Mouse (Mus musculus) embryo, embryonic 9.5 days (tissue): Measurements from ENCODE around the gene Sertad3.

Experiments
- DNase-seq: peaks from one replicate; pipeline ENCODE4 v3.0.0-alpha.2; 2017; ENCODE audit errors: extremely low spot score

Sertad3 gene

DNA sequence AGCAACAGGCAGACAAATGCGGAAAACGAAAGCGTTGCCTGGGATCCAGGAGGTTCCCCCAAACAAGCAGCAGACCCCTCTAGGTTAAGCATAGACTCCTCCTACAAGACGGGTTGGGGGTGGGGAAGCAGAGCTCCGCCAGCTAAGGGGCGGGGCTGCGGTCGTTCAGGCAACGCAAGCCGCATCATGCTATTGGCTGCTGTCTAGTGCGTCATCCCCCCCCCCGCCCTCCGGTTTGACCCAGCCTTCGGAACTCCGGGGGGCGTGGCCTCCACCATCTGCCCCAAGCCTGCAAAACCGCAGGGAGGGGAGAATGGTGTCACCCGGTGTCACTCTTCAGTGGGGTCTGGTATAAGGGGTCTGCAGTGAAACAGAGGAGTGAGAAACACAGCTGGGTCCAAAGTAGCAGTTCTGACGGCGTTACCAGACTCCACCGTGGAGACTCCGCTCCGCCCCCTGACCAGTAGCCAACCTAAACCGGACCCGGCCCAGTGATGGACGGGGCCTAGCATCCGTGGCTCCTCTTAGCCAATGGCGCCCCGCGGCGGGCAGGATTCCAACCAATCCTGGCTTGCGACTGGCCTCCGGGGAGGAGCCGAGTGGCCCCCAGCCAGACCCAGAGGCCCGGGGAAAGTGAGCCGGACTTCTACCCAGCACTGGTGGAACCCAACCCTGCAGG lies at the start of gene Sertad3:
TSS of gene Sertad3 (plus strand) at position 613 of the 679 bp plus-strand sequence.
- DNase-seq: peak; percentile 100

DNA sequence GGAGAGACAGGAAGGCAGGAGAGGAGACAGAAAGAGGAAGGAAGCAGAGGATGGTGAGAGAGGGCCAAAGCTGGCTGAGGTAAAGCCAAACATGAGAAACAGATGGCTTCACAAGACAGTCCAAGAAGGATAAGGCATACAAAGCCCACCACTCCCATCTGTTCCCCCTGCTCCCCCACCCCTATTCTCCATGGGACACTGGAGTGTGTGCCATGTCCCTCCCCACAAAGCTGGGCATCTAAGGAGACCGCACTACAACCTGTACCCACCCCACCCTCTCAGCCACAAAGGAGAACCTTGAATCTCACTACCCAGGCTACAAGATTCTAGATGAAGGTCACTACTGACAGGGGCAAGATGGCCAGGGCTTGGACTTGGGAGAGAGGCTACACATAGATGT lies 46.2 kb upstream of the Sertad3 start:
- DNase-seq: no peak

GRCm38 (mm10) chr7:27428002-27428401 lies 45.6 kb upstream of the Sertad3 start:
- DNase-seq: no peak

- no peak for DNase-seq
These were observed 44.4 kb upstream of the Sertad3 start for GRCm38 (mm10) chr7:27429135-27429534.

DNA sequence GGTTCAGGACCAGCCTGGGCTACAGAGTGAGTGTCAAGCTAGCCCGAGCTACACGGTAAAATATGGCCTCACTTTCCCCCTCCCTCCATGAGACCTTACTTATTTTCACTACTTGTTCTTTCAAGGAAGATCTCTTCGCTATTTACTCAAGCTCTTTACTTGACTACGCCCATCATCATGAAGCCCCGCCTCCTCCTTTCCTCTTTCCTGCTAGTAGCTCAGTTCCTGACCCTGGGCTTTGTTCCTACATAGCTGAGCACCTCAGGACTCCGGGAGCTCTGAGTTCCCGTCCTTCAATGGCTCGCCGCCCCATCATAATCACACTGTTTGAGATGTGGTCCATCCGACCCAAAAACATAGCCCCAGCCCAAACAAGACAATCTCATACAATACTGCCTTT lies 40.2 kb upstream of the Sertad3 start:
- DNase-seq: no peak

DNA sequence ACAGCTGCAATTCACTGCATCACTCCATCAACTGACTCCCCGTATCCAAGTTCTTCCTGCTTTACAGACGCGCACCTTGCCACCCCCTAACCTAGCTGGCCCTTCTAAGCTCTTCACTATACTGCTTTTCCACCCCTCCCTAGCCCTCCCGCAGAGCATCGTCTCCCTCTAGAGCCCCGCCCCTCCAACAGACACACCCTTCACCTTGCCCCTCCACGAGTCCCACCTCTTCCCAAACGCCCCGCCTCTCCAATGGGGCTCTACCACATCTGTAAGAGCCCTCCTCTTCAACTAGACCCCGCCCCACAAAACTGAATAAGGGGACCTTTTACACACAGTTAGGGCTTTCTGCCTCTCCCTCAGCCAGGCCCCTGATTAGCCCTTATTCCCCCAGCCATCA lies 39.8 kb upstream of the Sertad3 start:
- DNase-seq: no peak

- no peak for DNase-seq
These were observed 36.0 kb upstream of the Sertad3 start for GRCm38 (mm10) chr7:27437544-27437943.

GRCm38 (mm10) chr7:27440014-27440413 lies 33.6 kb upstream of the Sertad3 start:
- no peak for DNase-seq

DNA sequence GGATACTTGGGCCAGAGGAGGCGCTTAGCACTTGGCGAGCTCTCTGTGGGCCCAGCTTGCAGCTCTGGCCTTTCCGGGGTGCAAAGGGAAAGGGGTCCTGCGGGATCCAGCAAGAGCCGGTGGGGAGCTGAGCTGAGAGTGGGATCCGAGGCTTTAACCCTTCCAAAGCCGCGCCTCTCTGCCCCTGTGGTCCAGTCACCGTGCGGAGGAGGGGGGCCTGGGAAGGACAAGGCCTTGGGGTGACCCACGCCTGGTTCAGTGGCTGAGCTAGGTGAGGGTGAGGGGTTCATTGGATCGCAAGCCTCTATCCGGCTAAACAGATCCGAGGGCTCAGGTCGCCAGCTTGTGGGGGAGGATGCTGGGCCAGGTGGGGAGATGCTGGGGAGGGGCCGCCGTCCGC lies 27.5 kb upstream of the Sertad3 start:
- DNase-seq: no peak

- peak; percentile 36 for DNase-seq
These were observed 26.8 kb upstream of the Sertad3 start for GRCm38 (mm10) chr7:27446521-27447418.

DNA sequence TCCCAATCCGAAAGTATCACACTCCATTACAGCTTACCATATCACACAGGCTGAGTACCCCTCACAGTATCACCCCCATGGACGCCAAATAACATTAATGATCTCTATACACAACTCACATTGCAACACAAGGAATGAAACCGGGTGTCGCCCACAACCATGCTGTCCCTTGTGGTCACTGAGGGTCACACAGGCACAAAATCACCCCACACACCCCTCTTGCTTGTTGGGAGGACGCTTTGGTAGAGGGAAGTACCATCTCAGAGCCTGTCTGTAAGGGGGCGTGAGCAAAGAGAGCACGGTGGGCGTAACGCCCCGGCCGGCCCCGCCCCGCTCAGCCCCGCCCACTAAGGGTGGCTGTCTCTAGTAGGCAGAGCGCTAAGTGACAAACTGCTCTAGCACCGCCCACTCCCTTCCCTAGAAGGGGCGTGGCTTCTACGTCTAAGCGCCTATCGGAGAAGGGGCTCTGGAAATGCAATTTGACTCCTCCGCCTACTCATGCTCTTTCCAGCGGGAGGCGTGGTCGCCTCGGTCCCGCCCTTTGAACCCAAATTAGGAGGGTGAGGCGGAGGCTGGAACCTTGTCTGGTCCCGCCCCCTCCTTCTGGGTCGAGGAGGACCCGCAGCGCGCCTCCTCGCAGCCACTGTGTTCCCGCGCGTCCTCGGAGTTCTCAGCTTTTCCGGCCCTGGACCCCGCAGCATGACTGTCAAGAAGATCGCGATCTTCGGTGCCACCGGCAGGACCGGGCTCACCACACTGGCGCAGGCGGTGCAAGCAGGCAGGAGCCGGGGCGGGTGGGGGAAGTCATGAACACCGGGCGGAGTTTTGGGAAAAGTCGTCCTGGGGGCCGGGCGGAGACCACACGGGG lies 25.9 kb upstream of the Sertad3 start, which contains the start of the genes Sptbn4 and Blvrb:
TSS of gene Sptbn4 (minus strand) at position 268 of the 868 bp plus-strand sequence.
TSS of gene Blvrb (plus strand) at position 560 of the 868 bp plus-strand sequence.
- DNase-seq: peak; percentile 99

DNA sequence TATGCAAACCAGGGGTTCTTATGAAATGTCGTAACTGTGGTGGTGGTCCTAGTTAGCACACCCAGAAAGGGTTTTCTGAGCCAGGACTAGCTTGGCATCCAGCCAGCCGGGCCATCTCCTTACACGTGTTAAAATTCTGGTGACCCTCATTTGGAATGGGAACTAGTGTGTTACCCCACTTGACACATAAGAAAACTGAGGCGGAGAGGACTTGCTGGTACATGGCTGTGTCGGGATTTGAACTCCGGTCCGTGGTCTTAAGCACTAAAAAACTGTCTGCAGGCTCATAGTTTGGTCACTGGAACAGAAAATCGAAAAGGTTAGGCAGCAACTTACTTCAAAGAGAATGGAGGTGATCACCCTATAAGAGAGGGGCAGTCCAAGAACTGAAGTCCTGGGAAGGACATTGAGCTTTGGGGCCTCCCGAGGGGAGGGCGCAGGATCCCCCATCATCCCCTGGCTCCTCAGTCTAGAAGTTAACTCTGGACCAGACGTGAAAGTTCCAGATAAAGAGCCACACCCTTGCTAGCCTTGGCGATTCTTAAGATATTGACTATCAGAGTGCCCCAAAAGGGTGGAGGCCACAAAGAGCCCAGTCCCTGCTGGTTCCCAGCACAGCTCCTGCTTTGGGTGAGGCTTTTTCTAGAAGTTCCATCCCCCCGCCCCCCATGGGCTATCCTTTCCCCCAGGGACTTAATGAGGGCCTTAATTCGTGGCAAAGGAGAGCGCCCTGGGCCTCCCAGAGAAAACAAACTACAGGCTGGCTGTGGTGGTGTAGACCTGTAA lies 25.0 kb upstream of the Sertad3 start:
- peak; percentile 9 for DNase-seq

DNA sequence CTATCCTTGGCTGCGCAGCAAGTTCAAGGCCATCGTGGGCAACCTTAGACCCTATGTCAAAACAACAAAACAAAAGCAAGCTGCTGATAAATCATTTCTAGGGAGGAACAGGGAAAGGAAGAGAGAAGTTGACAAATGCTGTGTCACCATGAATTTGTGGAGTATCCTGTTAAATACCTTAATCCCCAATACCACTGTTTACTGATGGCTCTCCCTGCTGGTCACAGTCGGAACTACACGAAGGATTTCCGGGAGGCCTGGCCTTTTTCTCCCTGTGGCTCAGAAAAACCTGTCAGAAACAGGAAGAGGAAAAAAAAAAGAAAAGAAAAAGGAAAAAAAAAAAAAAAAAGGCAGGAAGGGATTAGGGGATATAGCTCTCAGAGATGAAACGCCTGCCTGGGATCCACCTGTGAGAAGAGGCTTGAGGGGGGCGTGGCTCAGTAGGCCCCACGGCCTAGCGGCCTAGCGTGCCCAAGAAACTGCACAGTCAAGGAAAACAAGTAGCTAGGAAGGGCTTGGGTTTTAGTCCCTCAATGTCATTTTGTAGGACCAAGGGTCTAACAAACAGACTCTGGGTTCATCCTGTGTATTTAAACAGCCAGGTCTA lies 24.2 kb upstream of the Sertad3 start:
- peak; percentile 52 for DNase-seq

DNA sequence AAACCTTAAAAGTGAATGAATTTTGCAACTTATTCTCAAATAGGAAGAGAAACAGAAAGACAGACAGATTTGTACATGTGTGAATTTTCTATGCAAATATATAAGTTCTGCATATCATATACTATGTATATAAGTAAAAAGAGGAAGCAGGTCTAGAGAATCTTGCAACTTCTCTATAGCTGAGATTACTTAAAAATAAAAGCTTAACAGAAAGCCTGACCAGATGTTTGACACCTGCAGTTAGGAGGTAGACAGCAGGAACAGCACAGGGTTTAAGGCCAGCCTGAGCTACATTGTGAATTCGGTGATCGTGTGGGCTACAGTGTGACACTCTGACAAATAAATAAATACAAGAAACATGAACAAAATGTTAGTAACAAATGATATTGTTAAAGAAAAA lies 22.2 kb upstream of the Sertad3 start:
- DNase-seq: no peak

DNA sequence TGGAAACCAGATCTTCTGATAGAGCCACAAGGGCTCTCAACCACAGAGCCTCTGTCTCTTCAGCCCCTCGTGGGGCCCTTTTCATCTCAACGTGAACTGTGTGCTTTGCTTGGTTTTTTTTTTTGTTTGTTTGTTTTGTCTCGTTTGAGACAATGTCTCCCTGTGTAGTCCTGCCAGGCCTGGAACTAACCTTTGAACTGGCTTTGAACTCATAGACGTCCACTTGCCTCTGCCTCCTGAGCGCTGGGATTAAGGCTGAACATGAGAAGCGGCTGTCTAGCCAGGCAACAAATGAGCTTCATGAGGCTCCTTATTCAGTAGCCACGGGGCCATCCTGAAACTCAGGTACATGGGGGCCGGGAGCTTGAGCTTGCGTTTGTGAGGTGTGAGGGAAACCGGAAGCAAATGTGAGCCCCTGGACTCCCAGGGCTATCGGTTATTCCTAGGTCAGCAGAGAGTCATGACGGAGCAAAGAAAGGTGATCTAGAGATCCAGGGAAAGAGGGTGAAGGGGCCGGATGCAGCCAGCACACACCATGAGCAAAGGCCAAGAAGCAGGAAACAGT lies 21.3 kb upstream of the Sertad3 start:
- DNase-seq: no peak

DNA sequence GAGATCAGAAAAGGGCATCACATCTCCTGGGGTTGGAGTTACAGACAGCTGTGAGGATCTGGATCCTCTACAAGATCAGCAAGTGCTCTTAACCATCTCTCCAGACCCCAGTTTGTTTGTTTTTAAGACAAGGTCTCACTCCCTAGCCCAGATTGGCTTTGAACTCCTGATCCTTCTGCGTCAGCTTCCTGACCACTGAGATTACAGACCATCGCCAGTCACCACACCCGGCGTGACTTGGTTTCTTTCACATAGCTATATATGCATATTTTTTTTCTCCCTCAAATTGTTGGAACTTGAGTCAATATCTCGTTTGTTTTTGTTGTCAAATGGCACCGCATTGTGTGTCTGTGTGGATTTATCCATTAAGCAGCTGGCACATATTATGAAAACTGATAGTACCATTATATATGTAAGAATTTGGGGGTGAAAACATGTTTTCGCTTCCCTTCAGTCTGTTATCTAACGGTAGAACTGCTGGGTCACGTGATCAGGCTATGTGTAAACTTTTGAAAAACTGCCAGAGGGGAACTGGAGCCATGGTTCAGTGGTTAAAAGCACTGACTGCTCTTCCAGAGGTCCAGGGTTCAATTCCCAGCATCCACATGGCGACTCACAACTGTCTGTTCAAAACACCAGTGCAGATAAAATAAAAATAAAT lies 19.0 kb upstream of the Sertad3 start:
- no peak for DNase-seq

DNA sequence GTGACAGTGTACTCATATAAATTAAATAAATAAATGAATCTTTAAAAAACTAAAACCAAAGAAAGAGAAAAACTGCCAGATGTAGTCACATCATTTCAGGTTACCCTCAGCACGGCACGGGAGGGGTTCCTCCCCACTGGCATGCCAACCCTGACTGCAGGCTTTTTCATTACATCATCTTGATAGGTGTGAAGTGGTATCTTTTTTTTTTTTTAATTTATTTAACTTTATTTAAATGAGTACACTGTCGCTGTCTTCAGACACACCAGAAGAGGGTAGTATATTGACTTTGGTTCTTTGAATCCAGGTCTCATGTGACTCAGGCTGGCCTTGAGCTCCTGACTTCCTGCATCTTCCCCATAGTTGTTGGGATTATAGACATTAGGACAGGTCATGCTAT lies 18.3 kb upstream of the Sertad3 start:
- DNase-seq: no peak

GRCm38 (mm10) chr7:27458614-27459013 lies 15.0 kb upstream of the Sertad3 start:
- DNase-seq: no peak

GRCm38 (mm10) chr7:27459640-27460039 lies 13.9 kb upstream of the Sertad3 start:
- no peak for DNase-seq

DNA sequence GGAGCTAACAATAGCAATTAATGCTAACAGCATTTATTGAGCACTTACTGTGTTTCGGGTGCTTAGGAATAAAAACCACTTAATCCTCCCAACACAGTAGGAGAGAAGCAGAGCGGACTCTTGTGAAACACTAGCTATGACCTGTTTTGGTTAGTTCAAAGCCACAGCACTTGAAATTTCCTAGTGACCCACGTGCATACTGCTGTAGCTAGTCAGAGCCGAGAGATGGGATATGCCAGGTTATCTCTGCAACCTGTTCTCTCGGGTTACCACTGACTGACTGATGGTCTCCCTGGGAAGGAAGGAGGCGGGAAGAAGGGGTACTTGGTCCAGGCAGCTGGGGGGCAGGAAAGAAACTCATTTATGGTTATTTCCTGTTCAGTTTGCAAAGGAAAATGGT lies 13.1 kb upstream of the Sertad3 start:
- DNase-seq: no peak
